Mouse (Mus musculus): ENCODE measurements at regions not wholly inside any gene's neighbourhood (a gene's known extent, or its start where the extent isn't known, plus 50 kb on each side); places are given as distances from the start of the nearest gene placed in this dataset.

GRCm38 (mm10) chr11:22573166-22573565 lies 61.3 kb downstream of the Tmem17 start:
- no peak for TF ChIP-seq POLR2A (IDR thresholded peaks at IDR 0.05; ENCODE audit: low read depth, low read length)
- TF ChIP-seq CTCF (IDR thresholded peaks at IDR 0.05; ENCODE audit: extremely low read depth, insufficient read depth, insufficient read length, insufficient replicate concordance) = no peak
- Histone ChIP-seq H3K27ac (ENCODE audit: insufficient read depth, low read length) (no peak overlapping the region), H3K36me3 (ENCODE audit: control insufficient read depth, insufficient read depth, low read length) (no peaks in the 10 kb centered on the region), H3K4me3 (ENCODE audit: extremely low read depth, insufficient read depth, insufficient read length) (no peak overlapping the region), H3K27me3 (ENCODE audit: control insufficient read depth, insufficient read depth, low read length) (no peaks in the 10 kb centered on the region), H3K4me1 (ENCODE audit: control insufficient read depth, insufficient read depth, insufficient read length) (no peaks in the 10 kb centered on the region)
- DNase-seq (ENCODE audit: low read depth in 1 of 2, low spot score in 2 of 2) = no peak
- 78% methylated on average over 2 of the region's 2 CpGs for WGBS

- Histone ChIP-seq H3K27me3 (ENCODE audit: control insufficient read depth, insufficient read depth, low read length) (no peaks in the 10 kb centered on the region), H3K36me3 (ENCODE audit: control insufficient read depth, insufficient read depth, low read length) (no peaks in the 10 kb centered on the region), H3K27ac (ENCODE audit: insufficient read depth, low read length) (no peak overlapping the region), H3K4me3 (ENCODE audit: extremely low read depth, insufficient read depth, insufficient read length) (no peak overlapping the region), H3K4me1 (ENCODE audit: control insufficient read depth, insufficient read depth, insufficient read length) (no peaks in the 10 kb centered on the region)
- TF ChIP-seq POLR2A (IDR thresholded peaks at IDR 0.05; ENCODE audit: low read depth, low read length) (no peak), CTCF (IDR thresholded peaks at IDR 0.05; ENCODE audit: extremely low read depth, insufficient read depth, insufficient read length, insufficient replicate concordance) (no peak)
- DNase-seq (ENCODE audit: low read depth in 1 of 2, low spot score in 2 of 2) = no peak
- WGBS = 74% methylated on average over 3 of the region's 3 CpGs
Measured at GRCm38 (mm10) chr11:22573802-22574201, 61.9 kb downstream of the Tmem17 start.

GRCm38 (mm10) chr11:22574506-22574905 lies 62.6 kb downstream of the Tmem17 start:
- H3K27me3 ChIP-seq (ENCODE audit: control insufficient read depth, insufficient read depth, low read length) = no peaks in the 10 kb centered on the region
- TF ChIP-seq POLR2A (IDR thresholded peaks at IDR 0.05; ENCODE audit: low read depth, low read length) = no peak
- no peak for TF ChIP-seq CTCF (IDR thresholded peaks at IDR 0.05; ENCODE audit: extremely low read depth, insufficient read depth, insufficient read length, insufficient replicate concordance)
- 91% methylated on average over 2 of the region's 2 CpGs for WGBS

GRCm38 (mm10) chr11:22584100-22584487 lies 72.2 kb downstream of the Tmem17 start:
- H3K36me3 ChIP-seq (ENCODE audit: control insufficient read depth, insufficient read depth, low read length) = no peaks in the 10 kb centered on the region
- WGBS = 58% methylated on average over 5 of the region's 5 CpGs
- no peaks in the 10 kb centered on the region for H3K27me3 ChIP-seq (ENCODE audit: control insufficient read depth, insufficient read depth, low read length)
- H3K27ac ChIP-seq (ENCODE audit: insufficient read depth, low read length) = no peak overlapping the region
- no peak overlapping the region for H3K4me3 ChIP-seq (ENCODE audit: extremely low read depth, insufficient read depth, insufficient read length)
- H3K4me1 ChIP-seq (ENCODE audit: control insufficient read depth, insufficient read depth, insufficient read length) = peaks cover 8% of the 10 kb centered on the region; the same call in 1 of the 2 replicates
- DNase-seq (ENCODE audit: low read depth in 1 of 2, low spot score in 2 of 2) = no peak
- TF ChIP-seq CTCF (IDR thresholded peaks at IDR 0.05; ENCODE audit: extremely low read depth, insufficient read depth, insufficient read length, insufficient replicate concordance) (no peak), POLR2A (IDR thresholded peaks at IDR 0.05; ENCODE audit: low read depth, low read length) (no peak)

More at GRCm38 (mm10) chr11:22574506-22574905, 62.6 kb downstream of the Tmem17 start:
- Histone ChIP-seq H3K36me3 (ENCODE audit: control insufficient read depth, insufficient read depth, low read length) (no peaks in the 10 kb centered on the region), H3K27ac (ENCODE audit: insufficient read depth, low read length) (no peak overlapping the region), H3K4me1 (ENCODE audit: control insufficient read depth, insufficient read depth, insufficient read length) (no peaks in the 10 kb centered on the region), H3K4me3 (ENCODE audit: extremely low read depth, insufficient read depth, insufficient read length) (no peak overlapping the region)
- DNase-seq (ENCODE audit: low read depth in 1 of 2, low spot score in 2 of 2) = no peak

GRCm38 (mm10) chr11:22584488-22585158 lies 72.7 kb downstream of the Tmem17 start:
- Histone ChIP-seq H3K36me3 (ENCODE audit: control insufficient read depth, insufficient read depth, low read length) (no peaks in the 10 kb centered on the region), H3K27ac (ENCODE audit: insufficient read depth, low read length) (no peak overlapping the region), H3K4me3 (ENCODE audit: extremely low read depth, insufficient read depth, insufficient read length) (no peak overlapping the region), H3K27me3 (ENCODE audit: control insufficient read depth, insufficient read depth, low read length) (no peaks in the 10 kb centered on the region), H3K4me1 (ENCODE audit: control insufficient read depth, insufficient read depth, insufficient read length) (peaks cover 8% of the 10 kb centered on the region; the same call in 1 of the 2 replicates)
- DNase-seq (ENCODE audit: low read depth in 1 of 2, low spot score in 2 of 2) = no peak
- TF ChIP-seq POLR2A (IDR thresholded peaks at IDR 0.05; ENCODE audit: low read depth, low read length) (no peak), CTCF (IDR thresholded peaks at IDR 0.05; ENCODE audit: extremely low read depth, insufficient read depth, insufficient read length, insufficient replicate concordance) (no peak)
- 7% methylated on average over 14 of the region's 14 CpGs for WGBS

- Histone ChIP-seq H3K36me3 (ENCODE audit: control insufficient read depth, insufficient read depth, low read length) (no peaks in the 10 kb centered on the region), H3K4me3 (ENCODE audit: extremely low read depth, insufficient read depth, insufficient read length) (no peak overlapping the region), H3K27ac (ENCODE audit: insufficient read depth, low read length) (no peak overlapping the region), H3K27me3 (ENCODE audit: control insufficient read depth, insufficient read depth, low read length) (no peaks in the 10 kb centered on the region), H3K4me1 (ENCODE audit: control insufficient read depth, insufficient read depth, insufficient read length) (peaks cover 8% of the 10 kb centered on the region; the same call in 1 of the 2 replicates)
- no peak for TF ChIP-seq CTCF (IDR thresholded peaks at IDR 0.05; ENCODE audit: extremely low read depth, insufficient read depth, insufficient read length, insufficient replicate concordance)
- no peak for TF ChIP-seq POLR2A (IDR thresholded peaks at IDR 0.05; ENCODE audit: low read depth, low read length)
- WGBS = 75% methylated on average over 7 of the region's 7 CpGs
- DNase-seq (ENCODE audit: low read depth in 1 of 2, low spot score in 2 of 2) = no peak
Measured at GRCm38 (mm10) chr11:22587691-22588241, 75.9 kb downstream of the Tmem17 start.

GRCm38 (mm10) chr11:22588546-22588945 lies 76.7 kb downstream of the Tmem17 start:
- no peak for DNase-seq (ENCODE audit: low read depth in 1 of 2, low spot score in 2 of 2)
- Histone ChIP-seq H3K27me3 (ENCODE audit: control insufficient read depth, insufficient read depth, low read length) (no peaks in the 10 kb centered on the region), H3K27ac (ENCODE audit: insufficient read depth, low read length) (no peak overlapping the region), H3K4me3 (ENCODE audit: extremely low read depth, insufficient read depth, insufficient read length) (no peak overlapping the region), H3K36me3 (ENCODE audit: control insufficient read depth, insufficient read depth, low read length) (no peaks in the 10 kb centered on the region), H3K4me1 (ENCODE audit: control insufficient read depth, insufficient read depth, insufficient read length) (peaks cover 8% of the 10 kb centered on the region; the same call in 1 of the 2 replicates)
- WGBS = 85% methylated on average over 2 of the region's 2 CpGs
- TF ChIP-seq CTCF (IDR thresholded peaks at IDR 0.05; ENCODE audit: extremely low read depth, insufficient read depth, insufficient read length, insufficient replicate concordance) (no peak), POLR2A (IDR thresholded peaks at IDR 0.05; ENCODE audit: low read depth, low read length) (no peak)

All from spleen, adult 2 months (tissue).